Mouse (Mus musculus) embryonic facial prominence, embryonic 13.5 days (tissue): ENCODE measurements around the gene Sestd1. TPM values are rescaled to one million over a fixed set of nuclear protein-coding genes. Genes with fewer than 3 reads are reported as not detected.

ENCODE experiments used
- ATAC-seq: fragments of 200-750 bp; cut with Nextera tagmentation; 2 replicates; pipeline ENCODE4 v1.8.0; 2017; ENCODE audit warnings: low read depth; ENCODE audit not compliant: insufficient number of reproducible peaks, insufficient read depth, low FRiP score, low TSS enrichment
- H3K27ac ChIP-seq: fragments of 300-500 bp; sonication (generic); 2 replicates; pipeline ENCODE4 v1.5.1; 2015; ENCODE audit warnings: moderate library complexity, mild to moderate bottlenecking, inconsistent platforms
- H3K27me3 ChIP-seq: fragments of 300-500 bp; sonication (generic); 2 replicates; pipeline ENCODE4 v1.6.1; 2015; ENCODE audit warnings: mild to moderate bottlenecking, inconsistent platforms
- H3K36me3 ChIP-seq: fragments of 300-500 bp; sonication (generic); 2 replicates; pipeline ENCODE4 v1.6.1; 2015; ENCODE audit warnings: mild to moderate bottlenecking, inconsistent platforms
- H3K4me1 ChIP-seq: fragments of 300-500 bp; sonication (generic); 2 replicates; pipeline ENCODE4 v1.6.1; 2015; ENCODE audit warnings: inconsistent platforms
- H3K4me2 ChIP-seq: fragments of 300-500 bp; sonication (generic); 2 replicates; pipeline ENCODE4 v1.6.1; 2015; ENCODE audit warnings: moderate library complexity, mild to moderate bottlenecking, inconsistent platforms
- H3K4me3 ChIP-seq: fragments of 300-500 bp; sonication (generic); 2 replicates; pipeline ENCODE4 v1.5.1; 2015; ENCODE audit warnings: mild to moderate bottlenecking, inconsistent platforms
- H3K9ac ChIP-seq: fragments of 300-500 bp; sonication (generic); 2 replicates; pipeline ENCODE4 v1.6.1; 2015; ENCODE audit warnings: mild to moderate bottlenecking, inconsistent platforms
- H3K9me3 ChIP-seq: fragments of 300-500 bp; sonication (generic); 2 replicates; pipeline ENCODE4 v1.6.1; 2016; ENCODE audit warnings: inconsistent platforms
- WGBS: fragments of 180-500 bp; shearing (Covaris S2); methylation state at CpG from one replicate; pipeline ENCODE4 v1.1.7; 2015; ENCODE audit warnings: mixed read lengths; 5-methylcytosine and 5-hydroxymethylcytosine counted together
- polyA plus RNA-seq: library from polyadenylated mRNA; unstranded; fragments of >200 nt; fragmentation: Nextera tagmentation; extraction: Ambion mirVana; gene quantifications from 2 replicates; pipeline ENCODE4 v1.2.1, GENCODE M21; 2015

The Sestd1 gene
- polyA plus RNA-seq, 1 experiment from 2014 or later = 13.1 TPM

GRCm38 (mm10) chr2:77203916-77204315 lies 76.5 kb downstream of the Sestd1 start:
- Histone ChIP-seq H3K4me2 (no peak overlapping the region), H3K4me3 (no peak overlapping the region), H3K4me1 (no peaks in the 10 kb centered on the region), H3K27ac (no peak overlapping the region), H3K27me3 (no peaks in the 10 kb centered on the region), H3K36me3 (peaks cover 24% of the 10 kb centered on the region), H3K9ac (no peak overlapping the region), H3K9me3 (no peaks in the 10 kb centered on the region)
- ATAC-seq = no peak
- 70% methylated on average over 2 of the region's 2 CpGs for WGBS

GRCm38 (mm10) chr2:77201900-77202299 lies 78.5 kb downstream of the Sestd1 start:
- Histone ChIP-seq H3K4me3 (no peak overlapping the region), H3K36me3 (peaks cover 23% of the 10 kb centered on the region), H3K9ac (no peak overlapping the region), H3K27me3 (no peaks in the 10 kb centered on the region), H3K27ac (no peak overlapping the region), H3K4me1 (no peaks in the 10 kb centered on the region), H3K4me2 (no peak overlapping the region), H3K9me3 (no peaks in the 10 kb centered on the region)
- 93% methylated on average over 1 of the region's 1 CpGs for WGBS
- ATAC-seq = no peak

- no peaks in the 10 kb centered on the region for H3K9me3 ChIP-seq
- WGBS = 78% methylated on average over 5 of the region's 5 CpGs
- H3K27me3 ChIP-seq = no peaks in the 10 kb centered on the region
- H3K4me3 ChIP-seq = no peak overlapping the region
- H3K36me3 ChIP-seq = peaks cover 25% of the 10 kb centered on the region
- H3K27ac ChIP-seq = no peak overlapping the region
- no peak for ATAC-seq
- H3K4me2 ChIP-seq = no peak overlapping the region
- H3K9ac ChIP-seq = no peak overlapping the region
- no peaks in the 10 kb centered on the region for H3K4me1 ChIP-seq
These were observed 79.3 kb downstream of the Sestd1 start for GRCm38 (mm10) chr2:77200958-77201614.

GRCm38 (mm10) chr2:77200379-77200778 lies 80.0 kb downstream of the Sestd1 start:
- Histone ChIP-seq H3K36me3 (peaks cover 28% of the 10 kb centered on the region), H3K27me3 (no peaks in the 10 kb centered on the region), H3K4me2 (no peak overlapping the region), H3K27ac (no peak overlapping the region), H3K9me3 (no peaks in the 10 kb centered on the region), H3K9ac (no peak overlapping the region), H3K4me1 (no peaks in the 10 kb centered on the region), H3K4me3 (no peak overlapping the region)
- 92% methylated on average over 4 of the region's 4 CpGs for WGBS
- no peak for ATAC-seq

GRCm38 (mm10) chr2:77198246-77198645 lies 82.1 kb downstream of the Sestd1 start:
- Histone ChIP-seq H3K9ac (no peak overlapping the region), H3K36me3 (peaks cover 40% of the 10 kb centered on the region), H3K4me2 (no peak overlapping the region), H3K4me1 (no peaks in the 10 kb centered on the region), H3K27ac (no peak overlapping the region), H3K27me3 (no peaks in the 10 kb centered on the region), H3K4me3 (no peak overlapping the region), H3K9me3 (no peaks in the 10 kb centered on the region)
- no peak for ATAC-seq
- 91% methylated on average over 5 of the region's 5 CpGs for WGBS

- Histone ChIP-seq H3K27me3 (no peaks in the 10 kb centered on the region), H3K4me3 (no peak overlapping the region), H3K4me2 (no peak overlapping the region), H3K27ac (no peak overlapping the region), H3K36me3 (peaks cover 40% of the 10 kb centered on the region), H3K9me3 (no peaks in the 10 kb centered on the region), H3K4me1 (no peaks in the 10 kb centered on the region), H3K9ac (no peak overlapping the region)
- ATAC-seq = no peak
- 86% methylated on average over 4 of the region's 4 CpGs for WGBS
These were observed 83.6 kb downstream of the Sestd1 start for GRCm38 (mm10) chr2:77196819-77197218.

GRCm38 (mm10) chr2:77195056-77195455 lies 85.3 kb downstream of the Sestd1 start:
- Histone ChIP-seq H3K27me3 (no peaks in the 10 kb centered on the region), H3K9me3 (no peaks in the 10 kb centered on the region), H3K27ac (no peak overlapping the region), H3K4me3 (no peak overlapping the region), H3K9ac (no peak overlapping the region), H3K4me2 (no peak overlapping the region), H3K4me1 (no peaks in the 10 kb centered on the region), H3K36me3 (peaks cover 53% of the 10 kb centered on the region)
- ATAC-seq = no peak
- WGBS = 89% methylated on average over 5 of the region's 5 CpGs

- Histone ChIP-seq H3K4me3 (no peak overlapping the region), H3K4me1 (no peaks in the 10 kb centered on the region), H3K9ac (no peak overlapping the region), H3K4me2 (no peak overlapping the region), H3K36me3 (peaks cover 75% of the 10 kb centered on the region), H3K27me3 (no peaks in the 10 kb centered on the region), H3K27ac (no peak overlapping the region), H3K9me3 (no peaks in the 10 kb centered on the region)
- 95% methylated on average over 3 of the region's 3 CpGs for WGBS
- no peak for ATAC-seq
These were observed 88.6 kb downstream of the Sestd1 start for GRCm38 (mm10) chr2:77191811-77192210.

GRCm38 (mm10) chr2:77190891-77191290 lies 89.5 kb downstream of the Sestd1 start:
- H3K4me2 ChIP-seq = no peak overlapping the region
- H3K27ac ChIP-seq = no peak overlapping the region
- 91% methylated on average over 7 of the region's 7 CpGs for WGBS
- no peak for ATAC-seq
- no peaks in the 10 kb centered on the region for H3K27me3 ChIP-seq
- H3K9ac ChIP-seq = no peak overlapping the region
- H3K36me3 ChIP-seq = peaks cover 74% of the 10 kb centered on the region
- no peaks in the 10 kb centered on the region for H3K9me3 ChIP-seq
- H3K4me3 ChIP-seq = no peak overlapping the region
- no peaks in the 10 kb centered on the region for H3K4me1 ChIP-seq

- ATAC-seq = no peak
- Histone ChIP-seq H3K27ac (no peak overlapping the region), H3K27me3 (no peaks in the 10 kb centered on the region), H3K4me1 (no peaks in the 10 kb centered on the region), H3K4me2 (no peak overlapping the region), H3K9me3 (no peaks in the 10 kb centered on the region), H3K9ac (no peak overlapping the region), H3K36me3 (peaks cover 72% of the 10 kb centered on the region), H3K4me3 (no peak overlapping the region)
- WGBS = 91% methylated on average over 3 of the region's 3 CpGs
These were observed 90.1 kb downstream of the Sestd1 start for GRCm38 (mm10) chr2:77190301-77190700.

GRCm38 (mm10) chr2:77189671-77190070 lies 90.7 kb downstream of the Sestd1 start:
- Histone ChIP-seq H3K4me3 (no peak overlapping the region), H3K4me2 (no peak overlapping the region), H3K4me1 (no peaks in the 10 kb centered on the region), H3K9me3 (no peaks in the 10 kb centered on the region), H3K27me3 (no peaks in the 10 kb centered on the region), H3K9ac (no peak overlapping the region), H3K36me3 (peaks cover 69% of the 10 kb centered on the region), H3K27ac (no peak overlapping the region)
- ATAC-seq = no peak
- WGBS = 94% methylated on average over 7 of the region's 7 CpGs

- no peak for ATAC-seq
These were observed 92.9 kb downstream of the Sestd1 start for GRCm38 (mm10) chr2:77187501-77187900.

More at GRCm38 (mm10) chr2:77187501-77187900, 92.9 kb downstream of the Sestd1 start:
- H3K27ac ChIP-seq = no peak overlapping the region
- H3K4me1 ChIP-seq = no peaks in the 10 kb centered on the region
- WGBS = 96% methylated on average over 3 of the region's 3 CpGs
- peaks cover 61% of the 10 kb centered on the region for H3K36me3 ChIP-seq
- H3K9ac ChIP-seq = no peak overlapping the region
- no peak overlapping the region for H3K4me3 ChIP-seq
- no peaks in the 10 kb centered on the region for H3K9me3 ChIP-seq
- H3K4me2 ChIP-seq = no peak overlapping the region
- H3K27me3 ChIP-seq = no peaks in the 10 kb centered on the region
